Mouse (Mus musculus): ENCODE measurements around the gene Ttll8.

Ttll8 gene

DNA sequence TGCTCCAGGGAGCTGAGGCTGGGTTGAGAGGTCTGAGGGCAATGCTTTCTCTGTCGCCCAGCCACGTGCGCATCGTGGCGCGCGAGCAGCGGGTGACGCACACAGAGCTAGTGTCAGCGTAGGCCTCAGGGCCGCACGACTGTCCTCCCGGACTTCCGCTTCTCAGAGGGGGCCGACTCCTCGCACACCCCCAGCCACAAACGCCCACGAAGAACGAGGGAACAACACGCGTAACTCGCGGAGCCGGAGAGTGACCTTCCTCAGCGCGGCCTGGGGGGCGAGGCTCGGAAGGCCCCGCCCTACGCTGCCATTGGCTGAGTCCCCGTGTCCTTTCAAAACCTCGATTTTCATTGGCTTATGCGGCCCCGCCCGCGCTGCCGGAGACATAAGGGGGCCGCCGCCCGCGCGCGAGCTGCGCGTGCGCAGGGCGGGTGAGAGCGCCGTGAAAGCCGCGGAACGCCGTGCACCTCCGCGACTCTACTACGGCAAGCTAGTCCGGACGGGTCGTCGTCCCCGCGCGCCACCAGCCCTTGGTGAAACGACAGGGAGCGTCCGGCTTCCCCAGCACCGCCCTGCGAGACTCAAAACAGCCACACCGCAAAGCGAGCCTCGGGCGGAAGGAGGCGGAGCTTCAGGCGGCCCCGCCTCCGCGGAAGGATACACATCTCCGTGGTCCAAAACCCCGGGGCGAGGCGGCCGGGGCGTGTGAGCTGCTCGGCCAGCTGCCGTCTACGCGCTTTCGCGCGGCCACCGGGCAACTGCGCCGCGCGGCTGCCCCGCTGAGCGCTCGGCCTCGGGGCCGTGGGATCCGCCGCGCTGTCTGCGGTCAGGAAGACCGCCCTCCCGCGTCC lies 92.2 kb downstream of the Ttll8 start, which contains the start of gene Pim3:
TSS of gene Pim3 (plus strand) at position 415 of the 851 bp plus-strand sequence.
- CTCF ChIA-PET: no interaction called here

DNA sequence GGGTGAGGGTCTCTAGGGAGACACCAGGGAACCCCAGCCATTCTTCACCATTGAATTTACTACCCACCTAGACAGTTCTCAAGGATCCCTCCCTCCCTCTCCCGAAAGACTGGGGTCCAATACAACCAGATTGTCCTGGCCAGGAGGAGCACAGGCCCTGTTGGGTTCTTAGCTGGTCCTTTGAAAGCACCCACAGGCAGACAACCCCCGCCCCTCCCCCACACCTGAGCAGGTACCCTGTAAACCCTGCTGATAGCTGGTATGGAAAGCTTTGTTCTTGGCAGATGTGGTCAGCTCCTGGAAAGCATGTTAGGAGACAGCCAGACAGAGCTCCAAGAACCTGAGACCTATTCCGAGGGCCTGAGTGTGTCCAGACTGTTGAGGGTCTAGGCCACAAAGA lies 93.4 kb downstream of the Ttll8 start:
- CTCF ChIA-PET: interaction anchor here (1.0 kb wide), 1 partner anchor 33 kb away, joined by 3 read pairs; no protein-coding TSS in a partner anchor

DNA sequence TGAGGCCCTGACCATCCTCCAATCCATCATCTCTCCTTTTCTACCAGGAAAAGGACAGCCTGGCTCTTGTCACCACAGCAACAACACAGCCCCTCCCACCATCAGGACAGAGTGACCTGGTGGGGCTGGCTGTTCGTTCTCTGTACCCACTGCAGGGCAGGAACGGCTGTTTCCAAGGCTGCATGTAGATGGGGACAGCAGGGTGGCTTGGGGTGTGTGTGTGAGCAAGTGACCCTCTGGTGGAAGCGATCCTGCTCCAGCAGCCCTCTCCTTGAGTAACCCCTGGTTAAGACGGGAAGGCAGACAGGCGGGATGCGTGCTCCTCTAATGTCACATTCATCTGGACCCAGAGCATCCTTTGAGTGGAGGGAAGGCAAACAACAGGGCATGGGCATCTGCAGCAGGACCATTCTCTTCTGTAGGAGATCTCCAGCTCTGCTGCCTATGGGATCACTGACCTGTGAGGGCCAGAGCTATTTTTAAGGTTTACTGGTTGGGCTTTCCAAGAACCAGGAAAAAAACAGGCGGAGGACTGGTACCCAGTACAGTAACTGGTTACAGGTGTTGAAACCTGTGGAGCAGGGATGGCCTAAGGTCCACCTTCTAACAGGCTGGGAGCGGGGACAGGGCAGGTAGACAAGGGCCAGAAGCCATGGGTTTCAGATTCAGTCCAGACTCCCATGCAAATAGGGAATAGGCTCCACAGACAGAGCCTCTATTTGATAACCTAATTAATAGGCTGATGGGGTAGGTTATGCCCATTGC lies 94.8 kb downstream of the Ttll8 start:
- CTCF ChIA-PET: no interaction called here

DNA sequence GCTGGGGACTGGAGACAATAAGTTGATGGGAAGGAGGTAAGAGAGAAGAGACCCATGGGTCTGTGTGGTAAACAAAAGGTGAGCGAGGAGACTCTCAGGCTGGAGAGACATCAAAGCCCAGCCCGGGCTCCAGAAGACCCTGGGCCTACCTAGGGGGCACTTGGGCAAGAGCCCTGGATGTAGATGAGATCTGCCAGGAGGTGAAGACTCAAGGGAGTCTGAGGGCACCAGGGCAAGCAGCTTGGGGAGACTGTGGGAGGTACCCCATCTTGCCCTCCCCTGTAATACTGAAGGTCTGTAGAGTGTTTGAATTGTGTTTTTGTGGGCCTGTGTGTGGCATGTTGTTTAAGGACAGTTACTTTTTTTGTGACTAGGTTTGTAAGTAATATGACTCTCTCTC lies 95.5 kb downstream of the Ttll8 start:
- CTCF ChIA-PET: no interaction called here

DNA sequence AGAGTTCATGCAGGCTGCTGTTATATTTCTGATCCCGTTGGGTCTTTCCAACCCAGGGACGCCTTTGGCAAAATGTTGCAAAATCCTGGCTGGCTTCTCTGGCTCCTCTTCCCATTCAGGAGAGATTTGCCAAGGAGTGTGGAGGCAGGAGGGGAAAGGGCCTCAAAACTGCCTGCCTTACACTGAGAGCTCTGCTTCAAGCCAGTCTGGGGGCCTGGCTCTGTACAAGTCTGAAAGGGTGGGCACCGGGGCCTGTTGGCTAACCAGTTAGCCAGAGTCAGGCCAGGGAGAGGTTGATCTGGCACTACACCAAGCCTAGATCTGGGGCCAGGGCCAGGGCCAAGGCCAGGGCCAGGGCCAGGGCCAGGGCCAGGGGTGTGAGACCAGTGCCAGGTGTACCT lies 96.1 kb downstream of the Ttll8 start:
- CTCF ChIA-PET: no interaction called here

DNA sequence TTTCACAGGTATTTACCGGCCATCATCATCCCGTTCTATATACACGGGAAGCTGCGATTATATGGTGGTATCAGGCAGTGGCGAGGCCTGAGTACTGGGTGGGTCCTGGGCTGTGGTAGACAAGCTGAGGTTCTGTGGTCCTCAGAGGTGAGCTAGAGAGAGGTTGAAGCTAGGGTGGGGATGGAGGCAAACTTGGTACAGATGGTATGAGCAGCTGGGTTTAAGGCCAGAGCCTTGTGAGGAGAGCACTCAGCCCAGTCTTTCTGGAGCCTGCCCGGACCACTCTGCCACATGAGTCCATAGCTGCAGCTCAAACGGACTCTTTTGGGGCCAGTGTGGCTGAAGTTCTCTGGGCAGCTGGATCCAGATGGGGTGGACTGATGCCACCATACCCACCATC lies 96.9 kb downstream of the Ttll8 start:
- CTCF ChIA-PET: no interaction called here

DNA sequence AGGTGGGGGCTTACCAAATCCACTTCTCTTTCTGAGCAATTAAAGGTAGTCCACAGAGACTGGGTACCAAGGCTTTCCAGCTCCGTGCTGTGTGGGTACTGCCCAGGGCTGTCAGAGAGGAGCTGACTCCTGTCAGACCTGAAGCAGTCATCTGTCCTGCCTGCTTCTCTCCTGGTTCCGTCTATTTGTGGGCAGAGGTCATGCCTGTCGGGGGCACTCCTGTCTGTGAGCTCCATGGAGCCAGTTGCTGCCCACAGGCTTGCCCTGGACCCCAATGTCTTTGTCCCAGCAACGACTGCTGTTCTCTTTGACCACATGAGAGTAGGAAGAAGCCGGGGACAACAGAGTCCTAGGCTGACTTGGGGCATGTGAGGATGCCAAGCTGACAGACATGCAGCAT lies 97.6 kb downstream of the Ttll8 start:
- CTCF ChIA-PET: no interaction called here

DNA sequence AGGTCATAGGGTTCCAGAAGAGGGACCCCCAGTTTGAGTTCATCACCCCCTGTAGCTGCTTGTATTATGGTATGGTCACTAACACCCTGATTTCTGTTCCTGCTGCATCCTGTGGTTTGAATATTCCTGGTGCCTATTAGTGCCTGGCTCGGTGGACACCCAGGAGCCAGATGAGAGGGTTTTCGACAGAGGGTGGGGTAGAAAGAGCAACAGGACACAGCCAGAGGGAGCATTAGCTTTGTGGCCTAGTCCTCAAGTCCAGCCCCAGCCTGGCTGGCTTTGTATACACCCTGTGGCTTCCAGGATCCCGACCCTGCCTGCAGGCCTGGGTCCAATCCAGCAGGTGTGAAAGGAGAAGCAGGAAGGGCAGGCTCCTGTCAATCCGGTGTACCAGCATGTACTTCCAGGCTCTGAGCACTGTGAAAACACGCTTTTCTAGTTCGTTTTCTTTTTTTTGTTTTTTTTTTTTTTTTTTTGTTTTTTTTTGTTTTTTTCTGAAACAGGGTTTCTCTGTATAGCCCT lies 98.3 kb downstream of the Ttll8 start:
- CTCF ChIA-PET: no interaction called here

DNA sequence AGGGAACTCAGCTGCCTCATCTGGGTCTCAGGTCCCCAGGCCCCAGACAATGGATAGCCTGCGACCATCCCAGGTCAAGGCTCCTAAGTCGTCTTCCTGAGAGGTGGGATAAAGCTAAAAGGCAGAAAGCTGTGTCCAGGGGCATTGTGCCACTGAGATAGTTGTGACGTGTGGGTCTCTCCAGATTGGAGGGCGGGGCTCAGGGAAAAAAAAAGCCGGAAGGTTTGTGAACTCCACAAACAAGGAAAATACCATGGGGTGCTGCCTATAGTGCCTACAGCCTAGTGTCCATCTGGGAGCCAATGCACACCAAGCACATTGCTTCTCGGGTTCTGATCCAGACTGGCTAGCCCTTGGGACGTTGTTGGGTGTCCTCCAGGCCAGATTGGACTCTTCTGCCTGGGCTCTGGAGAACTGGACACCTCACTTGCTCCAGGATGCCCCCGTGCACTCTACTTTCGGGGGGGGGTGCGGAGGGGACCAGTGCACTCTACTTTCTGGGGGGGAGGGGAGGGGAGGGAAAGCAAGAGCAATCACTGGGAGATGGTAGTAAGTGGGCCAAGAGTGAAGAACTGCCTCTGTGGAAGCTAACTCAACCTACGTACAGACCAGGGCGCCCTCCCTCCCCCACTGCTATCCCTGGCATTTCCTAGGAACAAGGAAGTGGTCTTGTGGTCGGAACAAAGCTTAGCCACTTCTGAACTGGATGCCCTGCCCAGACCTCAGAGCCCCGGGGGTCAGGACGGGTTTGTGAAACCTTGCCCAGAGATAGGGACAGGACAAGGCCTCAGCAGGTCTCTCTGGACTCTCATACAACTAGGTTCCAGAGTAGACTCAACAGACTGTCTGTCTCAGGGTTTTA lies 99.0 kb downstream of the Ttll8 start:
- CTCF ChIA-PET: no interaction called here

DNA sequence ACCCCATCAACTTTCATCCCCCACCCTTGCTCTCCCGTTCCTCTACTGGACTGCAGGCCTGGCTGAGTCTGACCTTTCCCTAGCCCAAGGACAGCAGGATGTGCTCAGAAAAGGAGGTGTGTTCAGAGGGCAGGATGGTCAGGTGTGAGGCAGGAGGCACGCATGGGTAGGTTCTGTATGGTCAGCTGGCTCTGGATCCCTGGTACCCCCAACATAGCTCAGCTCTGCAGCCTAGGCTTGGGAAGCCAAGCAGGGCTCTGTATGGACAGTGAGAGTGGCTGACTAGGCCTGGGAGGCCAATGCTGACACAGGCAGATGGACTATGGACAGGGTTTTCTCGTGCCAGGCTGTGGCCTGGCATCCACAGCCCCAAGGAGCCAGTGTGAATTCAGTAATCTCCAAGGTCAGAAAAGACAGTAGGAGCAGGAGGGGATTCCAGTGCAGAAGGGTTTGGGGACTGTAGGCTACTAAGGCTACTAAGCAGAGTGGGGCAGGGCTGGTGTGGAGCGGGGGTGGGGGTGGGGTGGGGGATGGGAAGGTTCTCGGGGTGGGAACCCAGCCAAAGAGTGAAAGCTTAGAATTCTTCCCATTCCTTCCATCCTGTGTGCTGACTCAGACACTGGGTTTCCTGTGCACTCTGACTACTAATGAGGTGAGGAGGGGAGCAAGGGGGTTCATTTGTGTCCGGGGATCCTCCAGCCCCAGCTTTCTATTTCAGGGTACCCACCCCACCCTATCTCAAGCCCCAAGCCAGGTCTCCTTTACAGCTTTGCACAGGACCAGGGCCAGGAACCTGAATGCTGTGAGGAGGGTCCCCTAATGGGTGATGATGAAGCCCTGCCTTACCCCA lies 99.9 kb downstream of the Ttll8 start:
- CTCF ChIA-PET: no interaction called here

DNA sequence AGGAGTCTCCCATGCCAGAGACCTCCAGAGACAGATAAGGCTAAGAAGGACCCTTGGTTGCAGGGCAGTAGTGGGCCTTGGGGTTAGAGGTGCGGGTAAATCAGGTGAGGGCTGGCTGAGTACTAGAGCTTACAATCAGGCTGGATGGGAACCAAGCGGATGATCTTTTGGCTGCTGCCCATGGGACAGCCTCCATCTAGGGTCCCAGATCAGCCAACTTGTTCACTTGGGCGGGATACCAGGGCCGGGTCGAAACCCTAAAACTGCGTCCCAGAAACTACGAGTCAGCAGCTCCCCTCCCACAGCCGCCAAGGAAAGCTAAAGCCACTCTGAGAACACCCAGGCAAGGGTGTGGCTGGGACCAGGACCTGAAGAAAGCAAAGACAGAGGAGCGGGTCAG lies 101.1 kb downstream of the Ttll8 start:
- CTCF ChIA-PET: no interaction called here

DNA sequence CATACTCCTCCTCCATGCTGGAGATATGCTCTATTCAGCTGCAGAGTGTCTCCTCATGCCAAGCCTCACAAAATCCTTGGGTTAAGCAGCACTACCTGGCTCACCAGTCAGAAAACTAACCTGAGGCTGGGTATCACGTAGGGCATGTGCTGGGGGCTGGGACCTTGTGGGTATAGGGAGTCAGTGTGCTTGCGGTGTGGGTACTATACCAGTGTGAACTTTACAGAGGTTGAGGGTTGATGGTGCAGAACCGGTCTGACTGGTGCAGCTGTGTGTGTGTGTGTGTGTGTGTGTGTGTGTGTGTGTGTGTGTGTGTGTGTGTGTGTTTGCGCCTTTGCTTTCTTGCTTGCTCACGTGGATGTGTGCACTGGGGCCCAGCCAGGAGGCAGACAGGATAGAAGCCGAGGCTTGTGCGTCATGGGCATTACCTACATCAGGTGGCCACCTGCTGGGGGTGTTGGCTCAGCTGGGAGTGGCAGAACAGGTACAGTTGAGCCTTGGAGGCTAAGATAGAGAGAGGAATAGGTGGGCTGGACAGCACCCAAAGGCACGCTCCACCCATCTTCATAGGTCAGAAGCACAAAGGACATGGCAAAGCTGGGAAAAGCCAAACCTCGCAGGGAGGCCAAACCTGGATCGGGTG lies 102.6 kb downstream of the Ttll8 start:
- CTCF ChIA-PET: no interaction called here

DNA sequence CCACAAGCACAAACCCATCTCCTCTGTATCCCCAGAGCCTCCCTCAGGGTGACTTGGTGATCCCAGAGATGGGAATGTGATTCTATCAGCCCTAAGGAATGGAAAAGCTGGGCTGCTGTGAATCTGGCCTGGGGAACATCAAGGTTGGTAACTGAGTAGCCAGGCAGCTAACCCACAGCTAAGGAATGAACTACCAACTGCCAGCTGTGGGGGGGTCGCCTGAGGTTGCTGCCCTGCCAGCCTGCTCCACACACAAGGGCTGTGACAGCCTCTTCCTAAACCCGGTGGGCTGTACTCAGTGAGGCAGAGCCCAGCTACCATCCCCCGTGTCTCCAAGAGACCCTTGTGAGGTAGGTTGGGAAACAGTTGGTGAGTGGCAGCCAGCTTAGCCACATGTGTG lies 103.1 kb downstream of the Ttll8 start:
- CTCF ChIA-PET: no interaction called here

DNA sequence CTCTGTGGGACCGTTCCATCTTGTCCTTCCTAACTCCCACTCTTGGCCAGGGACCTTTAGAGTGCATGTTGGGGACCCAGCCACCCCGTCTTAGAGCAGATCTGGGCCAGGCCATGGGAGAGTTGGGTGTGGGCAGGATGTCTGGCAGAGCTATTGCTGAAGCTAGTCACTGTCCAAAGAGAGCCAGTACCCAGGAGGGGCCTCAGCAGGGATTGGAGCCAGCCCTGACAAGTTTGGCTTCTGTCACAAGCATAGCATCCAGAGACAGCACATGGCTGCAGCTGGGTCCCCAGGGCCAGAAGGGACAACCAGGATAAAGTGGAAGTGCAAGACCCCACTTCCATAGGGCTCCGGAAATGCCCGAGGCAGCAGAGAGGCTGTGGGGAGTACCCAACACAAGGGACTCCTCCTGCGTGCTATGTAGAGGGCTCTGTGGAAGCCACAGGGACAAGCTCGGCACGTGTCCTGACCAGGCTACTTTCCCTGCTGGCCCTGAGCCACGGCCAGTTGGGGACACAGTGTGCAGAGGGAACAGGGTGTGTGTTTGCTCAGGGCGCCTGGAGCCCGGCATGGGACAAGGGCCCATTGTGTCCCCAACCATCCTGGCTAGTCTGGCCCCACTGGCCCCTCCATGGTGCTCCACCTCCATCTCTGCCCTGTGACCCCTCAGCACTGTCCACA lies 103.9 kb downstream of the Ttll8 start:
- CTCF ChIA-PET: no interaction called here

DNA sequence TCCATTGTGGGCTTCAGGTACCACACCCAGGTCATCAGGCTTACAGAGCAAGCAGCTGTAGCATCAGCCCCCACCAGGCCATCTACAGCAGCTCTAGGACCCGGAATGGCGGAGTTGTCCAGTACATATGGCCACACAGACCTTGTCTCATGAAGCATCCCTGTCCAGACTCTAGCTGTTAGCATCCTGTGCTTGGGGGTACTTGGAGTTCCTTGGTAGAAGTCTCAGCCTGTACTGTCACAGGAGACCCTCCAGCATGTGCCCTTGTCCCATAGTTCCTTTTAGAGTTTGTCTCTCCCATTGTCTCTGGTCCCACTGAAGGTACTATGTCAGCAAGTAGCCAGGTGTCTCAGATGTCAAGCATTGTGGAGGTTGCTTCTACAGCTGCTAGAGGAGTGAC lies 104.6 kb downstream of the Ttll8 start:
- CTCF ChIA-PET: no interaction called here

DNA sequence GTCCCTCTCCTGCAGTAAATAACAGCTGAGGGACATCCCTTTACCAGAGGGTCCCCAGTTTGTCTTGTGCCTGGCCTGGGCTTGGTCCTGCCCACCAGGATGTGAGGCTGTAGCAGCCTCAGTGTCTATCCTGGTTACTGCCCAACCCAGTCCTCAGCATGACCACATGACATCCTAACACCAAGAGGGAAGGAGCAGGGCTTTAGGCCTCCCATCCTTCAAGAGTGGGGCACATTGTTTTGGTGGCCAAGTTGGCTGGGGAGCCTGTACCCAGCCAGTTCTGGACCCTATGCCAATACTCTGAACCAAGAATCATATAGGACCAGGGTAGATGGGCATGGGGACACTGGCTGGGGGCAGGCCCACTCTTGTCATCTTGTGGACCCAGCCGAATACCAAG lies 105.6 kb downstream of the Ttll8 start:
- CTCF ChIA-PET: no interaction called here

DNA sequence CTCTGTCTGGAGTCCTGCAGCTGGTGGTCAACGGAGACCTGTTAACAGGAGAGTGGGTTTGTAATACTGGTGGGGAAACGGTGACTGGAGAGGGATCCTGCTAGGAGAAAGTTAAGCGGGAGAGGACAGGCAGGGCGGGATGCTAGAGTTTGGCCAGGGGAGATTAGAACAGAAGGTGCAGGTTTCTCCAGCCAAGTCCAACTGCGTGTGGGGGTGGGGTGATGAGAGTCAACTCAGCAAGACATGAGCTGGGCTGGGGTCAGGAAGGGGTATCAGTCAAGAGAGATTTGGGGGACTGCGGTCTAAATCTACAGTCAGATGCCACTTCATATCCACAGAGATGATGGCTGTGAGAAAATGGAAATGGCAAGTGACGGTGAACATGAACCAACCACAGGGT lies 109.3 kb downstream of the Ttll8 start:
- CTCF ChIA-PET: no interaction called here

DNA sequence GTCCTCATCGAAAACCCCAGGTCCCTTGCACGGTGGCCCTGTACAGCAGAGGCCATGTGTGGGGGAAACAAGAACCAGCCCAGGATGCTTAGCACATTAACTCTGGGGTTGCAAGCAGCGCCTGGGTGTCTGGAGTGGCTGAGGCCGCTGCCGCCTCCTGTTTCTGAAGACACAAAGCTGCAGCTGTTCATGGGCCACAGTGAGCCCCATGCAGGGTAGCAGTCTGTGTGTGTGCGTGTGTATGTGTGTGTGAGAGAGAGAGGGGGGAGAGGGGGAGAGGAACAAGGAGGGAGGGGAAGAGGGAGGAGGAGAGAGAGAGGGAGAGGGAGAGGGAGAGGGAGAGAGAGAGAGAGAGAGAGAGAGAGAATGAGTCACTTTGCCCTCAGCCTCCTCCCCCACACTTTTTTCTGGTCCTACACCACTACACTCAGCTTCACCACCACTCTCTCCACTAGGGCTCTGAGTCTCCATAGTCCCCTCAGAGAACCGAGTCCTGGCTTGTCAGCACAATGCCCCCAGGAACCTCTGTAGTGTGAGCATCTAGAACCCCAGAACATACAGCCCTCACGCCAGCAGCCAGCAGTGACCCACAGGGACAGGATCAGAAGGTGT lies 110.6 kb downstream of the Ttll8 start:
- CTCF ChIA-PET: no interaction called here

DNA sequence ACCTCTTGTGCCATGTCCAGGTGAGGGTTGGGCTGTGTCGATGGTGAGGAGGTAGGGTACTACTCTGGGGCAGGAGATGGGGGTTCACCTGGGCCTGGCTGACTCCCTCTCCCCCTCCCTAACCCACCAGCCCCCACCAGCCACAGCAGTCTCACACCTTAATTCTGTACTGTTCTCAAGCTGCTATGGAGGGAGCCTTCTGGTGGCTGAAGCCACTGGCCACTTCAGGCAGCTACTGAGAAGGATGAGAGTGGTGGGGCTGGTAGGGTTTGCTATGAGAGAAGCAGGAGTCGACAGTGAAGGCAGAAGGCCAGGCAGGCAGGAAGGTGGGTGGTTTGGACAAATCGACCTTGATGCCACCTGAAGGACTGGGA lies 111.9 kb downstream of the Ttll8 start:
- CTCF ChIA-PET: interaction anchor here (0.6 kb wide), 1 partner anchor 129 kb away, joined by 5 read pairs; no protein-coding TSS in a partner anchor

All from spleen, embryonic (tissue).